Mouse (Mus musculus): ENCODE measurements around the gene Gm49361. TPM values are rescaled to one million over a fixed set of nuclear protein-coding genes. Genes with fewer than 3 reads are reported as not detected.
"Not testable (repeated sequence)": the region's sequence is repeated elsewhere in the genome, so short reads cannot be mapped to it uniquely, and the experiment has no call there.

Gm49361 gene
- polyA plus RNA-seq, 1 experiment: not detected

DNA sequence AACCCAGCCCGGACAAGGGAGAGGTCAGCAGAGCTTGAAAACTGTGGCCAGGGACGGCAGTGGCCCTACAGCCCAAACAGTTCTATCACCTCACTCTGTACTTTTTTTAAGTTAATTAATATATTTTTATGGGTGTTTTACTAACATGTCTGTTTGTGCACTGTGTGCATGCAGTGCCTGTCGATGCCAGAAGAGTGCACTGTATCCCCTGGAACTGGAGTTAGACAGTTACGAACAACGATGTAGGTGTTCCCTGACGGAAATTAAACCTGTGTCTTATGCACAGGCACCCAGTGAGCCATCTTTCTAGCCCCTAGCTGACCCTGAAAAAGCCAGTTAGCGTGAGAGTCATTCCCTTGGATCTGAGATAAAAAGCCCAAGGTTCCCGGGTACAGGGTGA is 50.4 kb downstream of the Gm49361 start:
- H3K27ac ChIP-seq (ENCODE audit: insufficient read depth, low read length): no peak overlapping the region
- H3K4me3 ChIP-seq (ENCODE audit: insufficient read depth, low read length): no peak overlapping the region
- TF ChIP-seq POLR2A (IDR thresholded peaks at IDR 0.05; ENCODE audit: low read depth, low read length): no peak
- peak; percentile 54; the same call in 1 of the 2 replicates for TF ChIP-seq CTCF (IDR thresholded peaks at IDR 0.05; ENCODE audit: borderline replicate concordance, insufficient read depth, low read length)
- H3K4me1 ChIP-seq (ENCODE audit: control insufficient read depth, insufficient read depth, low read length): no peaks in the 10 kb centered on the region

DNA sequence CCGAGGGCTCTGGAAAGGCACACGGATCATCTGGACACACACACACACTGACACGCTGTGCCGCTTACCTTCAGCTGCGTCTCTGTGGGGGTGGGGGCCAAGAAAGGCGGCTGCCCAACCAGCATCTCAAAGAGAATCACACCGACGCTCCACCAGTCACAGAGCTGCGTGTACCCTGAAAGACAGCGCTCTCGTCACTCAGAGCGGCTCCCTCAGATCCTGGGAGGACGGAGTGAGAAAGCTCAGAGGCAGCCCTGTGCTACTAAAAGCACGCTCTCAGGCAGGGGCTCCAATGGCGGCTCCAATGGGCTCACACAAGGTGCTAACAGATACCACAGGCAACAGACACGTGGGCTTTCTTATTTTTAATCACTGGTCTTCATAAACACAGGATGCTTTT is 51.7 kb downstream of the Gm49361 start:
- TF ChIP-seq CTCF (IDR thresholded peaks at IDR 0.05; ENCODE audit: borderline replicate concordance, insufficient read depth, low read length) (no peak), POLR2A (IDR thresholded peaks at IDR 0.05; ENCODE audit: low read depth, low read length) (no peak)
- no peak overlapping the region for H3K27ac ChIP-seq (ENCODE audit: insufficient read depth, low read length)
- H3K4me3 ChIP-seq (ENCODE audit: insufficient read depth, low read length): no peak overlapping the region
- no peaks in the 10 kb centered on the region for H3K4me1 ChIP-seq (ENCODE audit: control insufficient read depth, insufficient read depth, low read length)

DNA sequence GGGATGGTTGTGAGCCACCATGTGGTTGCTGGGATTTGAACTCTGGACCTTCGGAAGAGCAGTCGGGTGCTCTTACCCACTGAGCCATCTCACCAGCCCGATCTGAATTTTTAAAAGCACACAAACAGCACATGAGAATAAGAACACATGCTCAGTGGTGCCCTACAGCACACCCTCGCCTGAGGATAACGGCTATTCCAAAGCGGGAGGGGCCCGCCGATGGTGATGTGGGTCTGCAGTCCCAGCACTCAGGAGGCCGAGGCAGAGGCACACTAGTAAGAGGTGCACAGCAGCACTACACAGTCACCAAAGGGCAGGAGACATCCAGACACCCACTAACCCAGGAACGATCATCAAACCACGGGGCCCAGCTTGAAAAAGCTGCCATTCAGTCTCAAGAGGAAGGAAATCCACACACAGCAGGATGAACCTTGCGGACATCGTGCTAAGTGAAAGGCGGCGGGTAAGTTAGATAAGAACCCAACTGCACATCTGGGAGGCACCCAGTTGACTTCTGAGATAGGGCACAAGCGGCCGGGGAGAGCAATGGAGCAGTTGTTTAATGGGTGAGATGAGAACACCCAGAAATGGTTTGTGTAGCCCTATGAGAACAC is 53.3 kb downstream of the Gm49361 start:
- no peak overlapping the region for H3K27ac ChIP-seq (ENCODE audit: insufficient read depth, low read length)
- H3K4me3 ChIP-seq (ENCODE audit: insufficient read depth, low read length): no peak overlapping the region
- no peaks in the 10 kb centered on the region for H3K4me1 ChIP-seq (ENCODE audit: control insufficient read depth, insufficient read depth, low read length)
- TF ChIP-seq CTCF (IDR thresholded peaks at IDR 0.05; ENCODE audit: borderline replicate concordance, insufficient read depth, low read length) (no peak), POLR2A (IDR thresholded peaks at IDR 0.05; ENCODE audit: low read depth, low read length) (no peak)

DNA sequence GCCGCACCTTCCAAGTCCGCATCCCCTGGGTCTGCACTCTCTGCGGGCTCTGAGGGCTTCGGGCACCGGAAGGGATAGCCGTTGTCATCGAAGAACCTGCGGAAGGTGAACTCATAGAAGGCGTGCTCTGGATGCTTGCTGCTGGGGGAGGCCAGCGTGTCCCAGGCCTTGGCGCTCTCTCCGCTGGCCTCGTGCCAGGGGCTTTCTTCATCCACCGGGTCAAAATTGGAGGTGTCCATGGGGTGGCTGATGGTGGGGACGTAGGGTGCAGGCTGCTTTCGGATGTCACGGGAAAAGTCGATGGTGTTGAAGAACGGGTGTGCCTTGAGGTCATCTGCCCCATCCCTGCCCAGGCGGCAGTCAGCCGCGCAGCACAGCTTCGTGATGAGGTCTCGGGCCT is 54.6 kb downstream of the Gm49361 start:
- Histone ChIP-seq H3K4me1 (ENCODE audit: control insufficient read depth, insufficient read depth, low read length) (no peaks in the 10 kb centered on the region), H3K27ac (ENCODE audit: insufficient read depth, low read length) (no peak overlapping the region), H3K4me3 (ENCODE audit: insufficient read depth, low read length) (no peak overlapping the region)
- no peak for TF ChIP-seq CTCF (IDR thresholded peaks at IDR 0.05; ENCODE audit: borderline replicate concordance, insufficient read depth, low read length)
- TF ChIP-seq POLR2A (IDR thresholded peaks at IDR 0.05; ENCODE audit: low read depth, low read length): no peak

DNA sequence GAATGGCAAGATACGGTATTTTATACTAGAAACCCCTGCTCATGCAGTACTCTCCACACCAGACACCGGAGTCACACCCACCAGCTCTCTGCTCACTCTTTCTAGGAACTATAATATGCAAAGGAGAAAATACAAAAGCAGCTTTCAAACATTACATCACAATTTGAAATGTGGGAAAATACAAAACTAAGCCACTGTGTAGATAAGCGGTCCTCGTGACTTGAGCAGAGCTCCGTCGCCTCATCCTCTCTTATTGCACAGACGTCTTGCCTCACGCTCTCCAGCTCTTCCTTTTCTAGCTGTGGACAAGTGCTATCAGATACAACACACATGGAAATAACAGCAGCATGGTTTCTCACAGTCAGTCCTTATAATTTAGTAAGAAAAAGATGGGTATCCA is 55.2 kb downstream of the Gm49361 start:
- H3K4me1 ChIP-seq (ENCODE audit: control insufficient read depth, insufficient read depth, low read length): no peaks in the 10 kb centered on the region
- TF ChIP-seq CTCF (IDR thresholded peaks at IDR 0.05; ENCODE audit: borderline replicate concordance, insufficient read depth, low read length): no peak
- TF ChIP-seq POLR2A (IDR thresholded peaks at IDR 0.05; ENCODE audit: low read depth, low read length): no peak
- H3K4me3 ChIP-seq (ENCODE audit: insufficient read depth, low read length): no peak overlapping the region
- no peak overlapping the region for H3K27ac ChIP-seq (ENCODE audit: insufficient read depth, low read length)

DNA sequence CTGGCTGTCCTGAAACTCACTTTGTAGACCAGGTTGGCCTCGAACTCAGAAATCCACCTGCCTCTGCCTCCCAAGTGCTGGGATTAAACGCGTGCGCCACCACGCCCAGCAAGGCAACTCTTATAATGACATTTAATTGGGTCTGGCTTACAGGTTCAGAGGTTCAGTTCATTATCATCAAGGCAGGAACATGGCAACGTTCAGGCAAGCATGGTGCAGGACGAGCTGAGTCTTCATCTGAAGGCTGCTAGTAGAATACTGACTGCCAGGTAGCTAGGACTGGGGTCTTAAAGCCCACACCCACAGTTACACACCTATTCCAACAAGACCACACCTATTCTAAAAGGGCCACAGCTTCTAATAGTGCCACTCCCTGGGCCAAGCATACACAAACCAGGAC is 57.8 kb downstream of the Gm49361 start:
- not testable (repeated sequence) for H3K27ac ChIP-seq (ENCODE audit: insufficient read depth, low read length); H3K4me3 ChIP-seq (ENCODE audit: insufficient read depth, low read length); H3K4me1 ChIP-seq (ENCODE audit: control insufficient read depth, insufficient read depth, low read length)

DNA sequence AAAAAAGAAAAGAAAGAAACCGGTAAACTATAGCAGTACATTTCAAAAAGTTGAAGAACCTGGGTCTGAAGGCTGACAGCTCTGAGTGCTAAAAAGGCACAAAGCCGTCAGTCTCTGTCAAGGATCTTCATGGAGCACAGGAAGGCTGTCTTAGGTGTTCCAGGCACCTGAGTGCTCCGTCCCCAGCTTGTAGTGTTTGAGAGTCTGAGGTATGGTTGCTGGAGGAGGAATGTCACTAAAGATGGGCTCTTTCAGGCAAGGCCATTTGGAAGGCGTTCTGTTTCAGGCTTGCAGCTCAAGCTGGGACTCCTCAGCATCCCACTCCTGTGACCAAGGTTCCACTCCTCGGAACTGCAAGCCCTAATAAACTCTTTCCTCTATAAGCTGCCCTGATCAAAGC is 58.5 kb downstream of the Gm49361 start:
- TF ChIP-seq CTCF (IDR thresholded peaks at IDR 0.05; ENCODE audit: borderline replicate concordance, insufficient read depth, low read length): no peak
- TF ChIP-seq POLR2A (IDR thresholded peaks at IDR 0.05; ENCODE audit: low read depth, low read length): no peak
- Histone ChIP-seq H3K27ac (ENCODE audit: insufficient read depth, low read length) (no peak overlapping the region), H3K4me1 (ENCODE audit: control insufficient read depth, insufficient read depth, low read length) (no peaks in the 10 kb centered on the region), H3K4me3 (ENCODE audit: insufficient read depth, low read length) (no peak overlapping the region)

DNA sequence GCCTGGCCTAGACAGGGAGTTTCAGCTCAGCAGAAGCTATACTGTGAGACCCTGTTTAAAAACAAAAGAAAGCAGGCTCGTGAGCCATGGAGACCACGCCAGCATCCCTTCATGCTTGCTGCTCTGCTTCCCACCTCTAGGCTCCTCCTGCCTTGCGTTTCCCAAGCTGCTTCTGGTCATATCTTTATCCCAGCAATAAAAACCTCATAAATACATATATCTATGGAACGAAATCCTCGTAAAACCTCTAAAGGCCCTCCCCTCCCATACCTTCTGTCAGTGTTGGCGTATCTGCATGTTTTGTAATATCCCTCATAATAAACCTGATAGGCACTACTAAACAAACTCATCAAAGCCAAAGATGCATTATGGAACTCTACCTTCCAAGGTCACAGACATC is 59.3 kb downstream of the Gm49361 start:
- TF ChIP-seq CTCF (IDR thresholded peaks at IDR 0.05; ENCODE audit: borderline replicate concordance, insufficient read depth, low read length): no peak
- no peak for TF ChIP-seq POLR2A (IDR thresholded peaks at IDR 0.05; ENCODE audit: low read depth, low read length)
- no peak overlapping the region for H3K4me3 ChIP-seq (ENCODE audit: insufficient read depth, low read length)
- no peak overlapping the region for H3K27ac ChIP-seq (ENCODE audit: insufficient read depth, low read length)
- H3K4me1 ChIP-seq (ENCODE audit: control insufficient read depth, insufficient read depth, low read length): no peaks in the 10 kb centered on the region

DNA sequence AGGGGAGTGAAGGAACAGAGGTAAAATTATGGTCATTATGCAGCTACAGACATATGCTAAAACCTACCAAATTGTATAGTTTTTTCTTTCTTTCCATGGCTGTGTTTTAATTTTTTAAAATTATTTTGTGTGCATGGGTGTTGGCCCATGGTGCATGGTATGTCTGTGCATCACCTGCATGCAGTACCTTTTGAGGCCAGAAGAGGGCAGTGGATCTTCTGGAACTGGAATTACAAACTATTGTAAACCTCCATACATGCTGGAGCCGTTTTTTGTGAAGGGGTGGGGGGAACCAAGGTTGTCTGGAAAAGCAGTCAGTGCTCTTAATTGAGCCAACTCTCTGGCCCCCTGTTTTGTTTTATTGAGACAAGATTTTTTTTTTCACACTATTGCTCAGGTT is 61.3 kb downstream of the Gm49361 start:
- no peak for TF ChIP-seq POLR2A (IDR thresholded peaks at IDR 0.05; ENCODE audit: low read depth, low read length)
- TF ChIP-seq CTCF (IDR thresholded peaks at IDR 0.05; ENCODE audit: borderline replicate concordance, insufficient read depth, low read length): peak; percentile 49; the same call in 1 of the 2 replicates
- Histone ChIP-seq H3K4me1 (ENCODE audit: control insufficient read depth, insufficient read depth, low read length) (no peaks in the 10 kb centered on the region), H3K27ac (ENCODE audit: insufficient read depth, low read length) (no peak overlapping the region), H3K4me3 (ENCODE audit: insufficient read depth, low read length) (no peak overlapping the region)

DNA sequence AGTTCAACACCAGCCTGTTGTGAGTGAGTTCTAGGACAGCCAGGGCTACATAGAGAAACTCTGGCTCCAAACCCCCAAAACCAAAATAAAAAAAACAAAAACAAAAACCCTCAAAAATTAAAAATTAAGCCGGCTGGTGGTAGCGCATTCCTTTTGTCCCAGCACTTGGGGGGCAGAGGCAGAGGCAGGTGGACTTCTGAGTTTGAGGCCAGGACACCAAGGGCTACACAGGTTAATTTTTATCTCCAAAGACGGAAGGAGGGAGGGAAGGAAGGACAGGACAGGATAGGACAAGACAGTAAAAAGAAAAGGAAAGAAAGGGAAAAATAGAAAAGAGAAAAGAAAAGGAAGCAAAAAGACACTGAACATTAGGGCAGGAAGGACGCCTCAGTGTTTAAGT is 63.2 kb downstream of the Gm49361 start:
- TF ChIP-seq POLR2A (IDR thresholded peaks at IDR 0.05; ENCODE audit: low read depth, low read length): no peak
- TF ChIP-seq CTCF (IDR thresholded peaks at IDR 0.05; ENCODE audit: borderline replicate concordance, insufficient read depth, low read length): no peak
- no peaks in the 10 kb centered on the region for H3K4me1 ChIP-seq (ENCODE audit: control insufficient read depth, insufficient read depth, low read length)
- no peak overlapping the region for H3K27ac ChIP-seq (ENCODE audit: insufficient read depth, low read length)
- no peak overlapping the region for H3K4me3 ChIP-seq (ENCODE audit: insufficient read depth, low read length)
